Mouse (Mus musculus) C2C12 (cell line): ENCODE measurements around the gene Marcksl1.

ENCODE experiments used
- CTCF ChIP-seq: IDR thresholded peaks from one replicate; pipeline ENCODE4 v1.5.1; 2011; ENCODE audit not compliant: control insufficient read depth, insufficient read depth, insufficient read length
- MAX ChIP-seq: IDR thresholded peaks from one replicate; pipeline ENCODE4 v1.6.1; 2011; ENCODE audit warnings: mild to moderate bottlenecking, control low read depth
- USF1 ChIP-seq: IDR thresholded peaks from one replicate; pipeline ENCODE4 v1.6.1; 2011; ENCODE audit warnings: low read depth, mild to moderate bottlenecking, control low read depth, moderate library complexity

GRCm38 (mm10) chr4:129544106-129544505 is 30.7 kb downstream of the Marcksl1 start:
- TF ChIP-seq CTCF (no peak), USF1 (no peak), MAX (no peak)
